Mouse (Mus musculus): ENCODE measurements around the gene Sh3glb1.

DNA sequence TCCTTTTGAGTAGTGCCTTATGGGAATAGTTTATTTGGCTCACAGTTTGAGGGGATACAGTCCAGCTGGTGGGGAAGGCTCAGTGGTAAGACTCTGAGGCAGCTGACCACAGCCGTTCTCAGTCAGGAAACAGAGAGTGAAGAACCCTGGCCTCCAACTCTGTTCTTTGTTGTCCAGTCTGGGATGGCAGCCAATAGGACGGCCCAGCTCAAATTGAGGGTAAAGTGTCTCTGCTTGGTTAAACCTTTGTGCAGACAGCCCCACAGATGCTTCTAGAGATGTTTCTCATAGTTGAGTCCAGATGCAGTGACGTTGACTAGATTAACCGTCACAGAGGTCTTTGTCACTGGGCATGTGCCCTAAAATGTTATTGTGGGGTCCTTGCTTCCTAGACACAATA, 78.0 kb downstream of the Sh3glb1 start:
- TF ChIP-seq CTCF (IDR thresholded peaks at IDR 0.05; ENCODE audit: borderline replicate concordance, insufficient read depth, low read length): no peak
- TF ChIP-seq POLR2A (IDR thresholded peaks at IDR 0.05; ENCODE audit: low read depth, low read length): no peak

All from embryonic fibroblast, embryonic 13.5 days (primary cell).